Mouse (Mus musculus): Measurements from ENCODE around the gene Dmpk. TPM values are rescaled to one million over a fixed set of nuclear protein-coding genes. Genes with fewer than 3 reads are reported as not detected.

Dmpk gene
- total and polyA plus RNA-seq, 3 experiments, result 0.30 to 0.56 (median 0.36) TPM

GRCm38 (mm10) chr7:19131324-19131848 lies 47.7 kb downstream of the Dmpk start (continued):
- TF ChIP-seq GABPA (IDR thresholded peaks at IDR 0.05; ENCODE audit: insufficient replicate concordance, low read depth, low read length) (no peak), MAX (IDR thresholded peaks at IDR 0.05; ENCODE audit: low read length) (peak; percentile 78; the same call in 1 of the 2 replicates), JUN (IDR thresholded peaks at IDR 0.05; ENCODE audit: insufficient read depth, low read depth, low read length) (no peak), IRF4 (IDR thresholded peaks at IDR 0.05; ENCODE audit: low read depth, low read length) (no peak), NELFE (IDR thresholded peaks at IDR 0.05; ENCODE audit: low read depth, low read length) (no peak), TCF12 (IDR thresholded peaks at IDR 0.05; ENCODE audit: low read depth, low read length) (no peak), SMC3 (IDR thresholded peaks at IDR 0.05; ENCODE audit: low read depth, low read length) (no peak), RCOR1 (conservative IDR thresholded peaks at IDR 0.05; ENCODE audit: low read depth, low read length) (no peak), CHD2 (IDR thresholded peaks at IDR 0.05; ENCODE audit: low read length) (no peak), ETS1 (conservative IDR thresholded peaks at IDR 0.05; ENCODE audit: low read depth, low read length) (no peak), UBTF (IDR thresholded peaks at IDR 0.05; ENCODE audit: low read depth, low read length) (no peak), MXI1 (IDR thresholded peaks at IDR 0.05; ENCODE audit: low read depth, low read length) (peak; percentile 91), POLR2AphosphoS2 (IDR thresholded peaks at IDR 0.05; ENCODE audit: low read depth, low read length) (no peak), POLR2A (IDR thresholded peaks at IDR 0.05; ENCODE audit: low read depth, low read length) (0 out of 2 replicates have a peak, but pooled peaks have one; percentile 17), ZNF384 (IDR thresholded peaks at IDR 0.05; ENCODE audit: low read depth, low read length) (no peak), RAD21 (IDR thresholded peaks at IDR 0.05; ENCODE audit: low read depth, low read length) (no peak), ELF1 (IDR thresholded peaks at IDR 0.05; ENCODE audit: low read depth, low read length) (peak; percentile 45; the same call in 1 of the 2 replicates), HCFC1 (IDR thresholded peaks at IDR 0.05; ENCODE audit: low read depth, low read length) (no peak; the same call in 1 of the 2 replicates), ZKSCAN1 (IDR thresholded peaks at IDR 0.05; ENCODE audit: borderline replicate concordance, low read depth, low read length) (no peak), USF1 (IDR thresholded peaks at IDR 0.05; ENCODE audit: low read depth, low read length) (peak; percentile 78), BHLHE40 (IDR thresholded peaks at IDR 0.05; ENCODE audit: low read depth, low read length) (peak; percentile 94), PAX5 (IDR thresholded peaks at IDR 0.05; ENCODE audit: low read length) (no peak), KAT2A (IDR thresholded peaks at IDR 0.05; ENCODE audit: insufficient replicate concordance, low read length) (no peak)

GRCm38 (mm10) chr7:19136168-19136567 lies 52.5 kb downstream of the Dmpk start:
- DNase-seq (ENCODE audit: extremely low read depth), result no peak
- in situ Hi-C loops (cut with MboI; ENCODE audit: low pct_ligation_motif_present, low pct_unique_long_range_greater_than_20kb, low sequenced_read_pairs), result no loop called here
- peaks cover 9% of the 10 kb centered on the region; the same call in 1 of the 2 replicates for H3K79me2 ChIP-seq (replicated peaks; ENCODE audit: control insufficient read depth, extremely low read depth, insufficient read depth, poor library complexity, severe bottlenecking)
- no peak overlapping the region for H3K27ac ChIP-seq (ENCODE audit: insufficient read depth, low read depth)
- no peak overlapping the region for H3K4me2 ChIP-seq (ENCODE audit: insufficient read depth, low read depth, poor library complexity, severe bottlenecking)
- dilution Hi-C loops (cut with MboI; ENCODE audit: extremely low pct_ligation_motif_present, extremely low pct_unique_long_range_greater_than_20kb, low sequenced_read_pairs), result no loop called here
- H3K9me3 ChIP-seq (replicated peaks; ENCODE audit: low read length), result no peaks in the 10 kb centered on the region
- H3K4me1 ChIP-seq (ENCODE audit: control insufficient read depth in 1 of 2, insufficient read depth in 2 of 2), result peaks cover 0 to 32% of the 10 kb centered on the region in 2 experiments; a peak in 2 of 4 replicates
- H3K27me3 ChIP-seq (replicated peaks), result no peaks in the 10 kb centered on the region
- peaks cover 46 to 79% of the 10 kb centered on the region in 2 experiments for H3K36me3 ChIP-seq (replicated peaks in 1 of 2; ENCODE audit: control insufficient read depth in 1 of 2, insufficient read depth in 1 of 2, low read length in 1 of 2)
- H3K9ac ChIP-seq (ENCODE audit: insufficient read depth, low read depth), result no peak overlapping the region
- TF ChIP-seq ZMIZ1 (IDR thresholded peaks at IDR 0.05; ENCODE audit: low read depth, low read length), result no peak
- no peak for TF ChIP-seq ETS1 (conservative IDR thresholded peaks at IDR 0.05; ENCODE audit: low read depth, low read length)
- TF ChIP-seq SIN3A (IDR thresholded peaks at IDR 0.05; ENCODE audit: low read length), result no peak
- TF ChIP-seq ZC3H11A (IDR thresholded peaks at IDR 0.05; ENCODE audit: low read depth, low read length), result no peak
- no peak for TF ChIP-seq CTCF (conservative IDR thresholded peaks at IDR 0.05 in 1 of 2, IDR thresholded peaks at IDR 0.05 in 1 of 2; ENCODE audit: low read depth in 2 of 2, low read length in 2 of 2)
- no peak for TF ChIP-seq CHD1 (IDR thresholded peaks at IDR 0.05; ENCODE audit: low read depth, low read length)
- no peak for TF ChIP-seq TCF12 (IDR thresholded peaks at IDR 0.05; ENCODE audit: low read depth, low read length)
- TF ChIP-seq CHD2 (IDR thresholded peaks at IDR 0.05; ENCODE audit: low read length), result no peak
- no peak for TF ChIP-seq ZKSCAN1 (IDR thresholded peaks at IDR 0.05; ENCODE audit: borderline replicate concordance, low read depth, low read length)
- TF ChIP-seq JUN (IDR thresholded peaks at IDR 0.05; ENCODE audit: insufficient read depth, low read depth, low read length), result no peak
- TF ChIP-seq IRF4 (IDR thresholded peaks at IDR 0.05; ENCODE audit: low read depth, low read length), result no peak
- no peak for TF ChIP-seq NRF1 (IDR thresholded peaks at IDR 0.05; ENCODE audit: low read depth, low read length)
- TF ChIP-seq EP300 (IDR thresholded peaks at IDR 0.05; ENCODE audit: low read length), result no peak
- TF ChIP-seq SMC3 (IDR thresholded peaks at IDR 0.05; ENCODE audit: low read depth, low read length), result no peak
- no peak for TF ChIP-seq NELFE (IDR thresholded peaks at IDR 0.05; ENCODE audit: low read depth, low read length)
- TF ChIP-seq MYC (IDR thresholded peaks at IDR 0.05; ENCODE audit: low read depth, low read length), result no peak
- no peak for TF ChIP-seq E2F4 (IDR thresholded peaks at IDR 0.05; ENCODE audit: insufficient replicate concordance, low read depth, low read length)
- no peak overlapping the region for H3K4me3 ChIP-seq (replicated peaks in 1 of 3; ENCODE audit: low read depth in 2 of 3, low read length in 2 of 3, poor library complexity in 1 of 3)

Data from CH12.LX (cell line).